Mouse (Mus musculus) gastrocnemius, adult 8-10 months (tissue): ENCODE data around the gene Gramd1b. TPM values are rescaled to one million over a fixed set of nuclear protein-coding genes. Genes with fewer than 3 reads are reported as not detected.

Source experiments
- DNase-seq, 2 experiments: peaks; one replicate each; pipeline ENCODE4 v3.0.0; 2022; ENCODE audit warnings: low spot score in 2 of 2
- total RNA-seq, 4 experiments: library from RNA; stranded (reverse); gene quantifications; 2 replicates each; pipeline ENCODE4 v1.2.4; 2022

The Gramd1b gene
- total RNA-seq, 4 experiments from 2014 or later: 3.6 to 6.0 (median 4.8) TPM

- no peak for DNase-seq
Observed at GRCm38 (mm10) chr9:40337131-40337820, 193.9 kb downstream of the Gramd1b start.

DNA sequence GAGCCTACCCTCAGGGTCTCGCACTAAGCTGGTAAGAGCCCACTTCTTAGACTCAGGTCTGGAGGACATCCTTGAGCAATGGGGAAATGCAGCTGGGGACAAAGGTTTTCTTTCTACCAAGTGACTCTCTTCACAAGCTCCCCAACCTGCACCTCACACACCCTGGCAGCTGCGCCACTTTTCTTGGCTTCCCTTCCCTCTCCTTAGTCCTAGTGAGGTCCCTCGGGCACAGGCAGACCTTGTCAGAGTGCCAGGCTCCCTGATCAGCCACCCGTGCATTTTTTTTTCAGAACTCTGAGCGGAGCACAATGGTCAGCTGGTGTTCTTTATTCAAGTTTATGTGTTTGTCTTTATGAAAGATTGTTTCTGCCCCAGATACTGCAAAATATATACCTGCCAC is 194.5 kb downstream of the Gramd1b start:
- DNase-seq: no peak

- DNase-seq: no peak
Observed at GRCm38 (mm10) chr9:40334617-40335016, 196.6 kb downstream of the Gramd1b start.

DNA sequence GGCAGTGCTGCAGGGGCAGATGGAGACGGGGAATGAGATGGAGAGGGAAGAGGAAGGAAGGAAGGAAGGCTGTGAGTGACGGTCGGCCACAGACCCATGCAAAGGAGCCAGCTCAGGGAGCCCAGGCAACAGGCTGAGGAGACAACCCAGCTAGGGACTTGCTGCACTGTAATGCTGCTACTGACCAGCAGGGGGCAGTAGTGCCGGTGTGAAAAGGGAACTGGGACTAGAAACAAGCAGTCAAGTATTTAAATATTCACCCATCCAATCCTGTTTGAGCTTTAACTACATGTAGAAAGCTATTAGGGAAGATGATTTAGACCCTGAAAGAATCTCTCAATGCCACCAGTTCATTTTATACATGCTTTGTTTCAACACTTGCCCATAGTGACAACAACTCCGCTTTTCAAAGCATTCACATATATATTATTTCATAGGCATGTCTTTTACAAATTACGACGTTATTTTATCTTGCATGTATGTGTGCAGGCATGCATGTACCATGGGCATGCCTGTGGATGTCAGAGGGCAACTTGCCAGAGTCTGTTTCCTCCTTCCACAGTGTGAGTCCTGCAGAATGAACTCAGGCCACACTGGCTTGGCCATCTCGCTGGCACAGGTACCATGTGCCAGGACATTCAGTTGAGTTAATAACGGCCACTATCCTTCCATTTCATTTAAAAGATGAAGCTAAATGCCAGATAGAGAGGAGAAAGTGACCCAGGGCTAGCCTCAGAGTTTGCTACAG is 197.4 kb downstream of the Gramd1b start:
- DNase-seq: peak in 1 of 2 experiments; percentile 24

GRCm38 (mm10) chr9:40332731-40333648 is 198.2 kb downstream of the Gramd1b start:
- DNase-seq: no peak

DNA sequence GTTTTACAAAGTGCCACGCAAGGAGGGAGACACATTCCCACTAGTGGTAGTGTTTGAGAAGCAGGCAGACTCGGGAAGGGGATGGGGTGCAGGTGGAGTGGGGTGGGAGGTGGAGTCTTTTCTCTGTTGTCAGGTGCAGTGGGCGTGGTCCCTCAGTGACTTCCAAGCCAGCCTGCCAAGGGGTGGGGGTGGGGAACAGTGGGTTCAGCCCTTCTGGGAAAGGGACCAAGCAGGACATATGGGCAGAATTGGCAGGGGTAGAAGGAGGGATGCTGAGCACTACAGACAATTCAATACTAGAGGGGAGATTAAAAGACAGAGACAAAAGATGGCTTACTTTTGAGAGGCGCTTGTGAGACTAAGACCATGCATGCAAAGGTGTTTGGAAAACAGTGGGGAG is 198.9 kb downstream of the Gramd1b start:
- no peak for DNase-seq

DNA sequence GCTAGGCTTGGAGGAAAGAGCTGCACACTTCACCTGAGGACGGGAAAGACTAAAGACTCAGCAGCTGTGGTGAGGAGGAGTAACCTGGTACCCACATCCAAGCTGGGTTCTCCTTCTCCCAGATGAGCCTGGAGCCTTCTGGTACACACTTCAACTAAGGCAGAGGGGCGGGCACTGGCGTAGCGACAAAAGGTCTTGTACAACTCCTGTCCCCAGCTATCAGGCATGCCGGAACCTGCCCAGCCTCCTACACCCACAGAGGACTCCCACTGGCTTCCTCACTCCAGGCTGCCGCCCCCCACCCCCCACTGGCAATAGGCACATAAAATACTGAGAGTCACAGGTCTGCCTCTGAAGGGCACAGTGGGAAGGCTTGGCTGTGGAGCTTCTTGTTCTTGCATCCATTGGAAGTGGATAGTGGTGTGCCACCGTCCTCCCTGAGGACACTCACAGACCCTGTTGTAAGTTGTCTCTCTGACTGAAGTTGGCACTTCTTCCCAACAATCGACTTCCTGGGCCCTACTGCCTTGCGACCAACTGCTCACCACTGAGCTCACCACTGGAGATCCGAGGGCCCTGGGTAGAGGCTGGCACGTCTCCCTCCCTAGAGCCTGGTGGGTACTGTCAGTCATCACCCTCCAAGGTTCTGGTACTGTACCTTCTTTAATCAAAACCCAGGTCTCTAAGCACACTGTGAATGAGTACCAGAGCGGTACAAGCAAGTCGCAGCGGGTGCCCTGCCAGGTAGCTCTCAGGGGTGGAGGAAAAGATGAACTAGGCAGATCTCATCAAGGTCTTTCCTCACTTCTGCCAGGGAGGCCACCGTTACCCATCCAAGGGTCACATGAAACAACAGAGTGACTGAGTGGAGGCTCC is 199.5 kb downstream of the Gramd1b start:
- no peak for DNase-seq

GRCm38 (mm10) chr9:40330609-40331382 is 200.4 kb downstream of the Gramd1b start:
- DNase-seq: peak; percentile 78 to 83

DNA sequence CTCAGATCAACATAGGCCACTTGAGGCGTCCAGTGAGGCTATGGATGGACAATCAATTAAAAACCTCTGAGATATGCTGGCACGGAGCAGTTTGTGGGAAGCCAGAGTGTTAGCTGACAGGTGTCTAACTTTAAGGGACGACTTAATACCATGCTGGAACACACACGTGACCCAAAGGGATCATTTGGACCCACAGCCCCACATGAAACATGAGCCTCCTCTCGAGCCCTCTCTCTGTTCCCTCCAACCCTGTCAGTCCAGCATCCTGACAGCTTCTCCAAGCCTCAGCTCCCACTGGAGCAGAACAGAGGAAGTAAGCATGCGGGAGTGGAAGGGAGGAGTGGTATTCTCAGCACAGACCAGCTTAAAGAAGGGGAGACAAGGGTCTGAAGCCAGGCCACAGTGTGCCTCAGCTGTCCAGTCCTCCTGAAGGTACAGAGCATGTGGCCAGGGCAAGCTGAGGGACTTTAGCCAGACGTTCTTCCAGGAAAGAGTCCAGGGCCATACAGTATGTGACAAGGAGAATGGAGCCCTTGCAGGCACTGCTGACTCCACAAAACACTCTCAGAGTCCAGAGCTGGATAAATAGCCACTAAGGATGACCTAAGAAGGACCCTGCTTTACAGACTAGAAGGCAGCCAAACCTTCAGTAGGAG is 204.8 kb downstream of the Gramd1b start:
- no peak for DNase-seq

- peak in 1 of 2 experiments; percentile 46 for DNase-seq
Observed at GRCm38 (mm10) chr9:40324826-40325225, 206.4 kb downstream of the Gramd1b start.

GRCm38 (mm10) chr9:40324232-40324792 is 206.9 kb downstream of the Gramd1b start:
- no peak for DNase-seq

DNA sequence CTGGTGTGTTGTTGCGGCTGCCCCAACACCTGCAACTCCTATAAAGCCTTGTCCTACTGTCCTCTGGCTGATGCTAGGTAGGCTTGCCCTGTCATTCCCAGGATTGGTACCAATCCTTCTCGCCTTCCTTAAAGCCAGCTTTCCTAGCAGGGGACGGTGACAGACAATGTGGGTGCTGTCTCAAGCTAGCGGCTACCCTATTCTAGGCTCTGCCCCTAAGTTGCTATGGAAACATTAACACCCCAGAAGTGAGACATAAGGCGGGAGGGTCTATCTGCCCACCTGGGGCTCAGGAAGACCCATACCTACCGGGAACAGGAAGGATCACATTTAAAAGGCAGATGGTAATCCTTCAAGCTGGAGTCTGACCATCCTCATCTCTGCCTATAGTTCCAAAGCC is 207.4 kb downstream of the Gramd1b start:
- no peak for DNase-seq

DNA sequence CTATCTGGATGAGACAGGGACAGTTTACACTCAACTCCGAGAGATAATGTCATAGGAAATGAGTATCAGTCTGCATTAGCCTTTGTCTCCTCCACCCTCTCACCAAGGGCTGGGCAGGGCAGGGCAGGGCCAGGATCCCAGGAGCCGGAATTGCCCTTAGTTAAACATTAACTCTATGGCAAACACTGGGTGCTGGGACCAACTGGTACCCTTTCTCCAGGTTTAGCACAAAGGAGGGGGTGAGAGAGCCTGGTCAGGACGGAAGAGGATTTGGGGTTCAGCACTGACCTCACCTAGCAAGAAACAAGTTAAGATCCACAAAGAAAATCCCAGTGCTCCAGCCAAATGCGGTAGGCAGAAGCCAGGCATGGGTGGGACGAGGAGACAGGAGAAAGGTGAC is 208.0 kb downstream of the Gramd1b start:
- DNase-seq: no peak

GRCm38 (mm10) chr9:40322372-40322771 is 208.8 kb downstream of the Gramd1b start:
- DNase-seq: no peak

- DNase-seq: no peak
Observed at GRCm38 (mm10) chr9:40321668-40322003, 209.5 kb downstream of the Gramd1b start.

DNA sequence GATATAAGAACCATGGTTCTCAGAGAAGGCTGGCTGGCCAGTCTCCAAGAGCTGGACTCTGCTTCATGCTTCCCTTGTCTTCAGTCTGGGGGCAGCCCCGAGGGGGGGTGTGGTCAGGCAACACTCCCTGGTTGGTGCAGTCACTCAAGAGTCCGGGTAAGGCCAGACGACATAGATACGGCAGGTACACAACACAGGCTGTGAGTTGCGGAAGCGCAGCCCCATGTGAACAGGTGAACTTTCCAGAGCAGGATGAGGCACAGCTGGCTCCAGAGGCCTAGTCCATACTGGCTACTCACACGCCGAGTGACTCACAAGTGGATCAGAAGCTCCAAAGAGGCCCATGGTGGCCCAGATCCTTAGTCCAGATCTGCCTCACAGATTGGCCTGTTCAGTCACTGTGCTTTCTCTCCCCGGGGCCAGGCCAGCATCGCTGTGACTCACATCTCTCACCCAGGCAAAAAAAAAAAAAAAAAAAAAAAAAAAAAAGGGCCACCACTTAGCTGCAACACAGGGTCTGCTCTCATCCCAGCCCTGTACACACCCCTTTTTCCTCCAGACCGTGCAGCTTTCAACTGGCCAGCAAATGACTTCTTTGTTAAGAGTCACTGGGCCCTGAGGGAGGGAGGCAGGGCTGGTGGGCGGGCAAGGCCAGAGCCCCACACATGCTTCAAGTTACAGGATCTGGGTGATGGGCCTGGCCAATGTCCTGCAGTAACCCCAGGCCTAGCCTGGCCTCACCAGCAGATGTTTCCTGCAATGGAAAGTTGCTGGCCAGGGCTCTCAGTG is 210.1 kb downstream of the Gramd1b start:
- DNase-seq: peak; percentile 85 to 91

GRCm38 (mm10) chr9:40320405-40320804 is 210.8 kb downstream of the Gramd1b start:
- no peak for DNase-seq

- DNase-seq: peak in 1 of 2 experiments; percentile 25
Observed at GRCm38 (mm10) chr9:40318771-40319170, 212.4 kb downstream of the Gramd1b start.
